Mouse (Mus musculus) urinary bladder, postnatal 0 days (tissue): ENCODE data around the gene Olfr911-ps1. TPM values are rescaled to one million over a fixed set of nuclear protein-coding genes. Genes with fewer than 3 reads are reported as not detected.

Source experiments
- polyA plus RNA-seq: library from polyadenylated mRNA; unstranded; fragments of >200 nt; fragmentation: Nextera tagmentation; extraction: Ambion mirVana; gene quantifications from 2 replicates; pipeline ENCODE4 v1.2.1, GENCODE M21; 2015

Gene Olfr911-ps1
- polyA plus RNA-seq: not detected in 2 replicates

GRCm38 (mm10) chr9:38521280-38521679, at the start of gene Olfr911-ps1:
Gene Olfr911-ps1 (plus strand): TSS chr9:38521580.

GRCm38 (mm10) chr9:38486785-38487184, 34.6 kb upstream of the Olfr911-ps1 start, which contains the start of gene Olfr906:
Gene Olfr906 (plus strand): TSS chr9:38487085.

GRCm38 (mm10) chr9:38495501-38495900, 25.9 kb upstream of the Olfr911-ps1 start, which contains the start of gene Olfr907:
Gene Olfr907 (plus strand): TSS chr9:38495801.

GRCm38 (mm10) chr9:38537549-38537948, 16.2 kb downstream of the Olfr911-ps1 start, which contains the start of gene Olfr910:
Gene Olfr910 (plus strand): TSS chr9:38537849.

Other genes starting within 250 kb of the Olfr911-ps1 start
- gene Olfr896-ps1, start 230.5 kb upstream of the Olfr911-ps1 start, polyA plus RNA-seq: not detected in 2 replicates
- gene Olfr25, start 192.5 kb upstream of the Olfr911-ps1 start, polyA plus RNA-seq: not detected in 2 replicates
- not detected in 2 replicates for gene Olfr898, start 173.2 kb upstream of the Olfr911-ps1 start, polyA plus RNA-seq
- gene Olfr250, start 154.7 kb upstream of the Olfr911-ps1 start, polyA plus RNA-seq: not detected in 2 replicates
- not detected in 2 replicates for gene Olfr251, start 144.5 kb upstream of the Olfr911-ps1 start, polyA plus RNA-seq
- gene Olfr147, start 119.9 kb upstream of the Olfr911-ps1 start, polyA plus RNA-seq: not detected in 2 replicates
- not detected in 2 replicates for gene Olfr901, start 92.1 kb upstream of the Olfr911-ps1 start, polyA plus RNA-seq
- not detected in 2 replicates for gene Olfr902, start 73.9 kb upstream of the Olfr911-ps1 start, polyA plus RNA-seq
- not detected in 2 replicates for gene Olfr904, start 58.4 kb upstream of the Olfr911-ps1 start, polyA plus RNA-seq
- not detected in 2 replicates for gene Olfr905, start 50.5 kb upstream of the Olfr911-ps1 start, polyA plus RNA-seq
- not detected in 2 replicates for gene Olfr906, start 34.5 kb upstream of the Olfr911-ps1 start, polyA plus RNA-seq
- gene Olfr907, start 25.8 kb upstream of the Olfr911-ps1 start, polyA plus RNA-seq: not detected in 2 replicates
- gene Olfr910, start 16.3 kb downstream of the Olfr911-ps1 start, polyA plus RNA-seq: not detected in 2 replicates
- not detected in 2 replicates for gene Olfr912, start 58.6 kb downstream of the Olfr911-ps1 start, polyA plus RNA-seq
- not detected in 2 replicates for gene Olfr913, start 71.2 kb downstream of the Olfr911-ps1 start, polyA plus RNA-seq
- gene Olfr914, start 83.5 kb downstream of the Olfr911-ps1 start, polyA plus RNA-seq: not detected in 2 replicates
- not detected in 2 replicates for gene Olfr916, start 138.3 kb downstream of the Olfr911-ps1 start, polyA plus RNA-seq
- not detected in 2 replicates for gene Olfr917, start 144.3 kb downstream of the Olfr911-ps1 start, polyA plus RNA-seq
- gene Olfr918, start 153.0 kb downstream of the Olfr911-ps1 start, polyA plus RNA-seq: not detected in 2 replicates
- gene Olfr919, start 182.1 kb downstream of the Olfr911-ps1 start, polyA plus RNA-seq: not detected in 2 replicates
- gene Vwa5a, start 196.7 kb downstream of the Olfr911-ps1 start, polyA plus RNA-seq: 30.6 and 30.8 TPM in 2 replicates
- 0.02 and 0.06 TPM in 2 replicates for gene Olfr920, start 230.7 kb downstream of the Olfr911-ps1 start, polyA plus RNA-seq